Mouse (Mus musculus) ES-CJ7 (cell line): ENCODE results near the gene Rarg.
A peak's percentile ranks its signal among the peaks of the same experiment; 100 is the strongest.
"Not testable (repeated sequence)": the region's sequence is repeated elsewhere in the genome, so short reads cannot be mapped to it uniquely, and the experiment has no call there.

ENCODE experiments used
- DNase-seq: peaks from one replicate; pipeline ENCODE4 v3.0.0; 2011; ENCODE audit warnings: low read depth, low spot score

The Rarg gene

GRCm38 (mm10) chr15:102238543-102239259 is 18.6 kb downstream of the Rarg start:
- DNase-seq, result no peak

GRCm38 (mm10) chr15:102235371-102236027 is 21.8 kb downstream of the Rarg start:
- peak; percentile 92 for DNase-seq

- no peak for DNase-seq
Observed at GRCm38 (mm10) chr15:102233896-102234295, 23.4 kb downstream of the Rarg start.

- no peak for DNase-seq
Observed at GRCm38 (mm10) chr15:102232764-102233163, 24.6 kb downstream of the Rarg start.

GRCm38 (mm10) chr15:102231748-102232147 is 25.6 kb downstream of the Rarg start, which contains the start of gene Itgb7:
Gene Itgb7, minus strand, starts transcription at chr15:102231944.
- DNase-seq, result peak; percentile 67

GRCm38 (mm10) chr15:102230408-102231321 is 26.7 kb downstream of the Rarg start:
- no peak for DNase-seq

GRCm38 (mm10) chr15:102225619-102226018 is 31.7 kb downstream of the Rarg start:
- not testable (repeated sequence) for DNase-seq

- DNase-seq, result no peak
Observed at GRCm38 (mm10) chr15:102224992-102225617, 32.2 kb downstream of the Rarg start.

- no peak for DNase-seq
Observed at GRCm38 (mm10) chr15:102224186-102224991, 32.9 kb downstream of the Rarg start.

- DNase-seq, result no peak
Observed at GRCm38 (mm10) chr15:102222386-102222785, 34.9 kb downstream of the Rarg start.

GRCm38 (mm10) chr15:102217325-102217724 is 40.0 kb downstream of the Rarg start:
- no peak for DNase-seq

GRCm38 (mm10) chr15:102216459-102217228 is 40.7 kb downstream of the Rarg start:
- peak; percentile 75 for DNase-seq

- DNase-seq, result no peak
Observed at GRCm38 (mm10) chr15:102215624-102216023, 41.7 kb downstream of the Rarg start.

- peak; percentile 68 for DNase-seq
Observed at GRCm38 (mm10) chr15:102214132-102214531, 43.2 kb downstream of the Rarg start.

- peak; percentile 97 for DNase-seq
Observed at GRCm38 (mm10) chr15:102211895-102212294, 45.4 kb downstream of the Rarg start.

- DNase-seq, result peak; percentile 89
Observed at GRCm38 (mm10) chr15:102210816-102211215, 46.5 kb downstream of the Rarg start.

- DNase-seq, result no peak
Observed at GRCm38 (mm10) chr15:102209114-102209513, 48.2 kb downstream of the Rarg start.

- DNase-seq, result no peak
Observed at GRCm38 (mm10) chr15:102208092-102208561, 49.2 kb downstream of the Rarg start.

GRCm38 (mm10) chr15:102207351-102207750 is 50.0 kb downstream of the Rarg start:
- no peak for DNase-seq

- DNase-seq, result no peak
Observed at GRCm38 (mm10) chr15:102205779-102206178, 51.5 kb downstream of the Rarg start.
